Mouse (Mus musculus) MEL (cell line): Measurements from ENCODE around the gene Macrod2.

ENCODE experiments used
- CTCF ChIP-seq, 3 experiments: IDR thresholded peaks in 2 of 3; conservative IDR thresholded peaks in 1 of 3; 2 replicates each; pipeline ENCODE4 v1.5.1; 2011 to 2012; ENCODE audit warnings: low read length in 3 of 3, low read depth in 2 of 3, mild to moderate bottlenecking in 2 of 3, improper control_type of control experiment in 1 of 3, inconsistent platforms in 1 of 3, mixed read lengths in 1 of 3, moderate library complexity in 1 of 3; ENCODE audit not compliant: control insufficient read depth in 1 of 3, insufficient read depth in 1 of 3, poor library complexity in 1 of 3, severe bottlenecking in 1 of 3
- E2F4 ChIP-seq: IDR thresholded peaks from 2 replicates; pipeline ENCODE4 v1.6.1; 2011; ENCODE audit warnings: low read depth, low read length, improper control_type of control experiment, borderline replicate concordance
- ELF1 ChIP-seq: IDR thresholded peaks from 2 replicates; pipeline ENCODE4 v1.6.1; 2014; ENCODE audit warnings: low read depth, mild to moderate bottlenecking, inconsistent platforms, low read length, improper control_type of control experiment, moderate library complexity
- NELFE ChIP-seq: IDR thresholded peaks from 2 replicates; pipeline ENCODE4 v1.6.1; 2011; ENCODE audit warnings: low read depth, low read length, improper control_type of control experiment
- POLR2A ChIP-seq, 2 experiments: IDR thresholded peaks; 2 replicates each; pipeline ENCODE4 v1.6.1; 2011 to 2012; ENCODE audit warnings: low read length in 2 of 2, mild to moderate bottlenecking in 2 of 2, control low read depth in 1 of 2, improper control_type of control experiment in 1 of 2, low read depth in 1 of 2, moderate library complexity in 1 of 2; ENCODE audit not compliant: control insufficient read depth in 1 of 2, insufficient read depth in 1 of 2, poor library complexity in 1 of 2
- RAD21 ChIP-seq: IDR thresholded peaks from 2 replicates; pipeline ENCODE4 v1.6.1; 2011; ENCODE audit warnings: mild to moderate bottlenecking, low read depth, low read length, improper control_type of control experiment
- SMC3 ChIP-seq: IDR thresholded peaks from 2 replicates; pipeline ENCODE4 v1.6.1; 2011; ENCODE audit warnings: low read depth, low read length, improper control_type of control experiment
- ZC3H11A ChIP-seq: IDR thresholded peaks from 2 replicates; pipeline ENCODE4 v1.6.1; 2012; ENCODE audit warnings: low read depth, mild to moderate bottlenecking, inconsistent platforms, low read length, improper control_type of control experiment

DNA sequence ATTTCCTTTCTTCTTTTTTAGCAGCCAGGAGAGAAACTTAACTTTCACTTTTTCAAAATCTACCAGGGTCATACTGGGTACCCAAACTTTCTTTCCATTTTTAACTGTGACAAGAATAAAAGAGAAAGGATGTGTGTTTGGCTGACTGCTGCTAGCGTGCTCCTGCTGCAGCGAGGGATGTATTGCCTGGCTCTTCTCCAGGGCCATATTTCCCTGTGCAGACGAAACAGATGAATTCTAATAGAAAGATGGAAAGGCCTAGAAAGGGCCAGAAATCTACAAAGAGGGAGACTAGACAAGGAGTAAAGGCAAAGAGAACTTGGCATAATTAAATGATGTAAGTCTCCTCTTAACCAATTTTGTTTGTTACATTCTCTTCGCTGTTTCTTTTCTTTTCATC, 2005.7 kb downstream of the Macrod2 start:
- TF ChIP-seq RAD21 (no peak), CTCF (IDR thresholded peaks at IDR 0.05 in 2 of 3, conservative IDR thresholded peaks at IDR 0.05 in 1 of 3; ENCODE audit: control insufficient read depth in 1 of 3, insufficient read depth in 1 of 3, low read depth in 2 of 3, low read length in 3 of 3, poor library complexity in 1 of 3, severe bottlenecking in 1 of 3) (no peak), SMC3 (no peak), POLR2A (IDR thresholded peaks at IDR 0.05; ENCODE audit: control insufficient read depth in 1 of 2, insufficient read depth in 1 of 2, low read depth in 1 of 2, low read length in 2 of 2, poor library complexity in 1 of 2) (no peak), NELFE (no peak), ELF1 (no peak), E2F4 (no peak), ZC3H11A (no peak)
